In genomic region chr4:155120038-155120437, GRCm38 (mm10) we compare ENCODE assay signal across 14 mouse cellular contexts. TPM values are rescaled to one million over a fixed set of nuclear protein-coding genes. Genes with fewer than 3 reads are reported as not detected.
DNase-seq lines count a peak whose midpoint lies in the region; ATAC-seq and TF ChIP-seq lines count a peak whose summit lies in the region.
"Had no signal": no experiment of that assay in that cellular context is flagged by ENCODE, and none has a peak within 500 bp of the region (broad histone marks: within the 10 kb centered on the region; RNA-seq: fewer than 3 reads in every experiment).

No protein-coding gene starts in this region.

- no peak overlapping the region for H3K4me3 ChIP-seq in heart, adult 2 months
- H3K4me3 ChIP-seq in CH12.LX (replicated peaks in 1 of 3; ENCODE audit: low read depth in 2 of 3, low read length in 2 of 3, poor library complexity in 1 of 3) = no peak overlapping the region
- H3K4me3 ChIP-seq in intestine, embryonic 15.5 days (replicated peaks) = no peak overlapping the region
- no peak overlapping the region for H3K4me3 ChIP-seq in liver, embryonic 16.5 days (ENCODE audit: low read depth, low read length)
- no peak overlapping the region for H3K4me3 ChIP-seq in midbrain, embryonic 14.5 days (replicated peaks; ENCODE audit: low read depth, low read length)
- no peak overlapping the region for H3K4me3 ChIP-seq in hindbrain, embryonic 11.5 days (ENCODE audit: low read depth, low read length)

- H3K9me3 ChIP-seq in CH12.LX (replicated peaks; ENCODE audit: low read length) = peaks cover 4% of the 10 kb centered on the region
- H3K9me3 ChIP-seq in intestine, embryonic 15.5 days = no peaks in the 10 kb centered on the region
- H3K9me3 ChIP-seq in liver, embryonic 16.5 days (replicated peaks; ENCODE audit: control insufficient read depth, low read length) = no peaks in the 10 kb centered on the region
- no peaks in the 10 kb centered on the region for H3K9me3 ChIP-seq in midbrain, embryonic 14.5 days (ENCODE audit: control insufficient read depth, low read length)
- H3K9me3 ChIP-seq in hindbrain, embryonic 11.5 days (ENCODE audit: control insufficient read depth, low read length) = no peaks in the 10 kb centered on the region

- H3K9ac ChIP-seq in heart, adult 2 months (ENCODE audit: low read depth, low read length) = no peak overlapping the region
- no peak overlapping the region for H3K9ac ChIP-seq in CH12.LX (ENCODE audit: insufficient read depth, low read depth)
- H3K9ac ChIP-seq in intestine, embryonic 15.5 days = no peak overlapping the region
- no peak overlapping the region for H3K9ac ChIP-seq in liver, embryonic 16.5 days (ENCODE audit: low read depth, low read length)
- H3K9ac ChIP-seq in midbrain, embryonic 14.5 days (replicated peaks; ENCODE audit: low read length) = no peak overlapping the region
- H3K9ac ChIP-seq in hindbrain, embryonic 11.5 days (ENCODE audit: low read depth, low read length) = no peak overlapping the region

- TF ChIP-seq EP300 in heart, adult 2 months (IDR thresholded peaks at IDR 0.05; ENCODE audit: insufficient read depth, low read depth, low read length) = no peak
- no peak for TF ChIP-seq EP300 in CH12.LX (IDR thresholded peaks at IDR 0.05; ENCODE audit: low read length)

- peak; percentile 31 for TF ChIP-seq CTCF in heart, adult 2 months (IDR thresholded peaks at IDR 0.05)
- TF ChIP-seq CTCF in CH12.LX (conservative IDR thresholded peaks at IDR 0.05 in 1 of 2, IDR thresholded peaks at IDR 0.05 in 1 of 2; ENCODE audit: low read depth in 2 of 2, low read length in 2 of 2) = peak in 1 of 2 experiments; percentile 23; a peak in 1 of 4 replicates

- peak; percentile 23; the same call in 1 of the 2 replicates for ATAC-seq in intestine, embryonic 15.5 days
- ATAC-seq in liver, embryonic 16.5 days (ENCODE audit: low read depth) = no peak
- ATAC-seq in midbrain, embryonic 14.5 days (ENCODE audit: low FRiP score, low TSS enrichment) = no peak
- no peak for ATAC-seq in inflammation-experienced regulatory T-cells, adult 6 months
- ATAC-seq in hindbrain, embryonic 11.5 days (ENCODE audit: low FRiP score) = no peak

- no peaks in the 10 kb centered on the region for H3K4me1 ChIP-seq in heart, adult 2 months (ENCODE audit: control insufficient read depth, insufficient read depth, low read length)
- H3K4me1 ChIP-seq in CH12.LX (ENCODE audit: control insufficient read depth in 1 of 2, insufficient read depth in 2 of 2) = peaks cover 18 to 50% of the 10 kb centered on the region in 2 experiments
- H3K4me1 ChIP-seq in intestine, embryonic 15.5 days (replicated peaks) = peaks cover 43% of the 10 kb centered on the region
- peaks cover 48% of the 10 kb centered on the region for H3K4me1 ChIP-seq in liver, embryonic 16.5 days (ENCODE audit: control insufficient read depth, low read depth, low read length)
- peaks cover 13% of the 10 kb centered on the region for H3K4me1 ChIP-seq in midbrain, embryonic 14.5 days (ENCODE audit: control insufficient read depth, insufficient read depth, low read length)
- peaks cover 3% of the 10 kb centered on the region; the same call in 1 of the 2 replicates for H3K4me1 ChIP-seq in hindbrain, embryonic 11.5 days (replicated peaks; ENCODE audit: control insufficient read depth, insufficient read depth, low read length)

- peak; percentile 27 for TF ChIP-seq RAD21 in CH12.LX (IDR thresholded peaks at IDR 0.05; ENCODE audit: low read depth, low read length)

- DNase-seq in heart, adult 2 months = no peak
- no peak for DNase-seq in heart, adult 18-20 months
- no peak for DNase-seq in CH12.LX (ENCODE audit: extremely low read depth)
- no peak for DNase-seq in midbrain, embryonic 14.5 days
- no peak for DNase-seq in hindbrain, embryonic 11.5 days (ENCODE audit: low spot score)
- DNase-seq: cerebellum, adult 9-10 months; embryo, embryonic 11 days; heart, adult 11 months; heart, postnatal 10 days; lung, adult 2 months; right cerebral cortex, postnatal 4 days had no signal

- no peak for TF ChIP-seq POLR2A in heart, adult 2 months (IDR thresholded peaks at IDR 0.05; ENCODE audit: insufficient read depth, low read depth, low read length)
- TF ChIP-seq POLR2A in CH12.LX (IDR thresholded peaks at IDR 0.05; ENCODE audit: low read depth, low read length) = no peak

- in situ Hi-C loops in CH12.LX (cut with MboI; ENCODE audit: low pct_ligation_motif_present, low pct_unique_long_range_greater_than_20kb, low sequenced_read_pairs) = no loop called here

- intact Hi-C loops in heart, adult 2 months (cut with DNase I) = no loop called here

- no peaks in the 10 kb centered on the region for H3K27me3 ChIP-seq in heart, adult 2 months (ENCODE audit: control insufficient read depth, insufficient read depth, low read length)
- H3K27me3 ChIP-seq in CH12.LX (replicated peaks) = no peaks in the 10 kb centered on the region
- no peaks in the 10 kb centered on the region for H3K27me3 ChIP-seq in intestine, embryonic 15.5 days (replicated peaks)
- no peaks in the 10 kb centered on the region for H3K27me3 ChIP-seq in liver, embryonic 16.5 days (ENCODE audit: control insufficient read depth, insufficient read depth, low read depth, low read length)
- H3K27me3 ChIP-seq in midbrain, embryonic 14.5 days (ENCODE audit: control insufficient read depth, insufficient read depth, low read length) = no peaks in the 10 kb centered on the region
- H3K27me3 ChIP-seq in hindbrain, embryonic 11.5 days (ENCODE audit: control insufficient read depth, insufficient read depth, low read length) = no peaks in the 10 kb centered on the region

- no peak overlapping the region for H3K4me2 ChIP-seq in CH12.LX (ENCODE audit: insufficient read depth, low read depth, poor library complexity, severe bottlenecking)
- H3K4me2 ChIP-seq in intestine, embryonic 15.5 days (replicated peaks) = no peak overlapping the region
- no peak overlapping the region for H3K4me2 ChIP-seq in liver, embryonic 16.5 days (ENCODE audit: low read depth, low read length)
- H3K4me2 ChIP-seq in midbrain, embryonic 14.5 days (ENCODE audit: low read length) = no peak overlapping the region
- H3K4me2 ChIP-seq in hindbrain, embryonic 11.5 days (replicated peaks; ENCODE audit: low read depth, low read length) = no peak overlapping the region

- no peaks in the 10 kb centered on the region for H3K36me3 ChIP-seq in heart, adult 2 months (ENCODE audit: control insufficient read depth, insufficient read depth, low read length)
- H3K36me3 ChIP-seq in CH12.LX (replicated peaks in 1 of 2; ENCODE audit: control insufficient read depth in 1 of 2, insufficient read depth in 1 of 2, low read length in 1 of 2) = peaks cover 0 to 39% of the 10 kb centered on the region in 2 experiments
- H3K36me3 ChIP-seq in intestine, embryonic 15.5 days = no peaks in the 10 kb centered on the region
- no peaks in the 10 kb centered on the region for H3K36me3 ChIP-seq in liver, embryonic 16.5 days (ENCODE audit: control insufficient read depth, insufficient read depth)
- H3K36me3 ChIP-seq in midbrain, embryonic 14.5 days (ENCODE audit: control insufficient read depth, insufficient read depth, low read length) = no peaks in the 10 kb centered on the region
- H3K36me3 ChIP-seq in hindbrain, embryonic 11.5 days (ENCODE audit: control insufficient read depth, insufficient read depth, low read length) = no peaks in the 10 kb centered on the region

- no peaks in the 10 kb centered on the region for H3K79me2 ChIP-seq in heart, adult 2 months (replicated peaks; ENCODE audit: control insufficient read depth, insufficient read depth, low read length)
- H3K79me2 ChIP-seq in CH12.LX (replicated peaks; ENCODE audit: control insufficient read depth, extremely low read depth, insufficient read depth, poor library complexity, severe bottlenecking) = no peaks in the 10 kb centered on the region

- WGBS in heart, adult 2 months = 88% methylated on average over 7 of the region's 7 CpGs
- WGBS in intestine, embryonic 15.5 days = 70% methylated on average over 7 of the region's 7 CpGs
- 73% methylated on average over 7 of the region's 7 CpGs for WGBS in liver, embryonic 16.5 days (ENCODE audit: insufficient replicate concordance)
- WGBS in midbrain, embryonic 14.5 days = 88% methylated on average over 7 of the region's 7 CpGs
- 86% methylated on average over 7 of the region's 7 CpGs for WGBS in hindbrain, embryonic 11.5 days

- dilution Hi-C loops in CH12.LX (cut with MboI; ENCODE audit: extremely low pct_ligation_motif_present, extremely low pct_unique_long_range_greater_than_20kb, low sequenced_read_pairs) = no loop called here

- no peak overlapping the region for H3K27ac ChIP-seq in heart, adult 2 months
- H3K27ac ChIP-seq in CH12.LX (ENCODE audit: insufficient read depth, low read depth) = no peak overlapping the region
- peak overlapping the region; percentile 70 for H3K27ac ChIP-seq in intestine, embryonic 15.5 days
- H3K27ac ChIP-seq in liver, embryonic 16.5 days (ENCODE audit: low read length) = peak overlapping the region; percentile 82
- H3K27ac ChIP-seq in midbrain, embryonic 14.5 days (replicated peaks; ENCODE audit: low read depth, low read length) = no peak overlapping the region
- H3K27ac ChIP-seq in hindbrain, embryonic 11.5 days (ENCODE audit: low read depth, low read length) = no peak overlapping the region

RNA-seq across cellular contexts. Expression of gene Morn1, which starts 33.7 kb away (rescaled TPM):
- 1 to 10 TPM; 1.1 to 1.3 TPM for total RNA-seq in heart, adult 2 months (2021)
- 2.5 and 2.6 TPM in 2 replicates for polyA plus RNA-seq in heart, adult 2 months (2012; rRNA removed)
- total RNA-seq in heart, adult 18-20 months (2021) = 1 to 10 TPM; 1.0 to 2.3 TPM
- total RNA-seq in CH12.LX (2012; rRNA removed) = 7.1 and 8.7 TPM in 2 replicates
- 4.0 and 4.2 TPM in 2 replicates for total RNA-seq in CH12.LX (2014; rRNA removed)
- 3.8 and 6.3 TPM in 2 replicates for polyA plus RNA-seq in CH12.LX (2012; ENCODE audit: insufficient read length, low read depth)
- 3.0 and 3.9 TPM in 2 replicates for polyA plus RNA-seq in intestine, embryonic 15.5 days (2015; fragmentation: Nextera tagmentation; extraction: Ambion mirVana)
- 1.0 and 1.1 TPM in 2 replicates for polyA plus RNA-seq in liver, embryonic 16.5 days (2015; fragmentation: Nextera tagmentation; extraction: Ambion mirVana)
- 6.0 and 6.4 TPM in 2 replicates for polyA plus RNA-seq in midbrain, embryonic 14.5 days (2014; fragmentation: Nextera tagmentation; extraction: Ambion mirVana)
- 1 to 10 TPM in 2 of 3 experiments, under 1 TPM in 1; 0.79 to 2.1 (median 1.7) TPM for polyA plus RNA-seq in inflammation-experienced regulatory T-cells, adult 6 months (2017; shearing (Covaris generic))
- polyA plus RNA-seq in hindbrain, embryonic 11.5 days (2014; fragmentation: Nextera tagmentation; extraction: Ambion mirVana) = 3.3 and 4.2 TPM in 2 replicates

RNA-seq across cellular contexts. Expression of gene Rer1, which starts 33.9 kb away (rescaled TPM):
- total RNA-seq in heart, adult 2 months (2021) = 10 to 100 TPM; 67.6 to 74.7 TPM
- 54.7 and 102 TPM in 2 replicates for polyA plus RNA-seq in heart, adult 2 months (2012; rRNA removed)
- total RNA-seq in heart, adult 18-20 months (2021) = 10 to 100 TPM; 72.0 to 75.8 TPM
- 126 and 138 TPM in 2 replicates for total RNA-seq in CH12.LX (2012; rRNA removed)
- 221 and 232 TPM in 2 replicates for total RNA-seq in CH12.LX (2014; rRNA removed)
- polyA plus RNA-seq in CH12.LX (2012; ENCODE audit: insufficient read length, low read depth) = 123 and 135 TPM in 2 replicates
- 194 and 205 TPM in 2 replicates for polyA plus RNA-seq in intestine, embryonic 15.5 days (2015; fragmentation: Nextera tagmentation; extraction: Ambion mirVana)
- polyA plus RNA-seq in liver, embryonic 16.5 days (2015; fragmentation: Nextera tagmentation; extraction: Ambion mirVana) = 75.1 and 79.9 TPM in 2 replicates
- polyA plus RNA-seq in midbrain, embryonic 14.5 days (2014; fragmentation: Nextera tagmentation; extraction: Ambion mirVana) = 139 and 148 TPM in 2 replicates
- 100 to 1,000 TPM; 101 to 140 (median 102) TPM for polyA plus RNA-seq in inflammation-experienced regulatory T-cells, adult 6 months (2017; shearing (Covaris generic))
- polyA plus RNA-seq in hindbrain, embryonic 11.5 days (2014; fragmentation: Nextera tagmentation; extraction: Ambion mirVana) = 156 and 166 TPM in 2 replicates

RNA-seq across cellular contexts. Expression of gene Pex10, which starts 53.2 kb away (rescaled TPM):
- 10 to 100 TPM; 18.4 to 19.4 TPM for total RNA-seq in heart, adult 2 months (2021)
- polyA plus RNA-seq in heart, adult 2 months (2012; rRNA removed) = 26.5 and 26.7 TPM in 2 replicates
- 10 to 100 TPM; 20.7 to 22.0 TPM for total RNA-seq in heart, adult 18-20 months (2021)
- total RNA-seq in CH12.LX (2012; rRNA removed) (15.7 and 21.9 TPM in 2 replicates), CH12.LX (2014; rRNA removed) (9.2 and 10.2 TPM in 2 replicates)
- polyA plus RNA-seq in CH12.LX (2012; ENCODE audit: insufficient read length, low read depth) = 14.2 and 15.6 TPM in 2 replicates
- polyA plus RNA-seq in intestine, embryonic 15.5 days (2015; fragmentation: Nextera tagmentation; extraction: Ambion mirVana) = 23.3 and 26.0 TPM in 2 replicates
- 8.3 and 8.9 TPM in 2 replicates for polyA plus RNA-seq in liver, embryonic 16.5 days (2015; fragmentation: Nextera tagmentation; extraction: Ambion mirVana)
- polyA plus RNA-seq in midbrain, embryonic 14.5 days (2014; fragmentation: Nextera tagmentation; extraction: Ambion mirVana) = 6.0 and 10.0 TPM in 2 replicates
- 1 to 10 TPM; 5.8 to 8.7 (median 7.2) TPM for polyA plus RNA-seq in inflammation-experienced regulatory T-cells, adult 6 months (2017; shearing (Covaris generic))
- 5.6 and 7.8 TPM in 2 replicates for polyA plus RNA-seq in hindbrain, embryonic 11.5 days (2014; fragmentation: Nextera tagmentation; extraction: Ambion mirVana)

Comparison
In these comparisons a context has a peak if more than half of its experiments do, and no peak if none do; other contexts are left out.
1. H3K27ac ChIP-seq: peak in intestine, embryonic 15.5 days (single experiment) and liver, embryonic 16.5 days (single experiment); none in heart, adult 2 months (single experiment), CH12.LX (single experiment), midbrain, embryonic 14.5 days (single experiment) and hindbrain, embryonic 11.5 days (single experiment).